Mouse (Mus musculus) lung, postnatal 10 days (tissue): ENCODE data around the gene Gprin3.
"Not testable (repeated sequence)": the region's sequence is repeated elsewhere in the genome, so short reads cannot be mapped to it uniquely, and the experiment has no call there.

ENCODE experiments used
- DNase-seq: peaks from one replicate; pipeline ENCODE4 v3.0.0; 2021

Gprin3 gene

GRCm38 (mm10) chr6:59341146-59341545, 84.9 kb downstream of the Gprin3 start:
- DNase-seq = no peak

GRCm38 (mm10) chr6:59328297-59328696, 97.8 kb downstream of the Gprin3 start:
- no peak for DNase-seq

GRCm38 (mm10) chr6:59315868-59316267, 110.2 kb downstream of the Gprin3 start:
- no peak for DNase-seq

- no peak for DNase-seq
Observed at GRCm38 (mm10) chr6:59315090-59315489, 111.0 kb downstream of the Gprin3 start.

DNA sequence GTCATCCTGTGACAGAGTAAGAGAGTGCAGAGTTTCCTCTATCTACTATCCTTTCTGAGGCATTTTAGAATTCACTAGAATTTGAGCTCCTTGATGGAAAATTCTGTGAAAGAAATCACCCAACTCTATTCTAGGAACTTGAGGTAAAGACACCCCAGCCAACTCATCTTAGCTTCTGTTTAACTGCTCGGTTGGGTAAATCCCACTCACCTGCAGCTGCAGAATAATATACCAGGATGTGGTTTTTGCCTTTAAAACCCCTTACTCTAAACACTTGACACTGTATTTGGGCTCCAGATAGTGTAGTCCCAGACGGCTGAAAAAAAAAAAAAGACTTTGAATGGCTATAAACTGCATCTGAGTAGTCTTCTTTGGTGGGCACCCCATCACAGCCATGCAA, 112.9 kb downstream of the Gprin3 start:
- no peak for DNase-seq

DNA sequence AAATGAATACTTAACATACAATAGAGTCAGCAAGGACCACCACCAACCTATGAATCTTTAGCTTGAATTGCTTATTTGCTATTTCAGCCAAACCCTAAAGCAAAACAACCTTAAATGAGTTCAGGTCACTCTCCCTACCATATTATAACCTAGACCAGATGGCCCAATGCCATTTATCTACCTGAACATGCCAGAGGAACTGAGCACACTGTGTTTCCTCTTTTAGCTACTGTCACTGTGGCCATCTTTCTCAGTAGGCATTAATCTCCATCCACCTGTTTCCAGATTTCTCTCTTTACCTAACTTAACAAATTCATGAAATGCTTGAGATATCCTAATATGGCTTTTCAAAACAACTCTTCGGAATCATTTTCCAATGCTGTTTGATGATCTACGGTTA, 114.9 kb downstream of the Gprin3 start:
- no peak for DNase-seq

DNA sequence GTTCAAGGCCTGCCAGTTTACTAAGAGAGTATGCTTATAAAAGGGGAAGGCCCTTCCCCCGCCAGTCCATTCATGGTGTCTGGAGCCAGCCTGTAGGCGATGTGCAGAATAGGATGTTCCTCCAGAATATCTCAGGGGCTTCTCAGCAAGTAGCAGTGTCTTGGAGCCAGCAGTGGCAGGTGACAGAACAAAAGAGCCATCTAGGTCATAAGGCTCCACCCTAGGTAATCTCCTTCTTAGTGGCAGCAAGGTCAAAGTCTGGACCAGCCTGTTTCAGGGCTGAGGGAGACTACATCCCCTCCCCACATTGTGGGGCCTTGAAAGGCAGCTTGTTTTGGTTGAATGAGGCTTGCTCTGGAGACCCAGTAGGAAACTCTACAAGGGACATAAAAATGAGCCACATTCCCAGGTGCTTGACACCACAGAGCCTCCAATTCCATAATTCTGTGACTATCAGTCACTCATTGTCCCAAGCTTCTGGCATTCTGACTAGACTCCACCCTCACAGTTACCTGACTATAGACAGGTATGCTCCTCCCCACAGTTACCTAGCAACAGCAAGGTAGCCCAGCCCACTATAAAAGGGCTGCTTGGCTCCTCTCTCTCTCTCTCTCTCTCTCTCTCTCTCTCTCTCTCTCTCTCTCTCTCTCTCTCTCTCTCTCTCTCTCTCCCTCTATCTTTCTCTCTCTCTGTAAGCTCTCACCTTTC, 121.7 kb downstream of the Gprin3 start:
- DNase-seq = not testable (repeated sequence)

GRCm38 (mm10) chr6:59303031-59303430, 123.1 kb downstream of the Gprin3 start:
- DNase-seq = no peak
